ENCODE assay signal across 9 mouse cellular contexts in the genomic region with DNA sequence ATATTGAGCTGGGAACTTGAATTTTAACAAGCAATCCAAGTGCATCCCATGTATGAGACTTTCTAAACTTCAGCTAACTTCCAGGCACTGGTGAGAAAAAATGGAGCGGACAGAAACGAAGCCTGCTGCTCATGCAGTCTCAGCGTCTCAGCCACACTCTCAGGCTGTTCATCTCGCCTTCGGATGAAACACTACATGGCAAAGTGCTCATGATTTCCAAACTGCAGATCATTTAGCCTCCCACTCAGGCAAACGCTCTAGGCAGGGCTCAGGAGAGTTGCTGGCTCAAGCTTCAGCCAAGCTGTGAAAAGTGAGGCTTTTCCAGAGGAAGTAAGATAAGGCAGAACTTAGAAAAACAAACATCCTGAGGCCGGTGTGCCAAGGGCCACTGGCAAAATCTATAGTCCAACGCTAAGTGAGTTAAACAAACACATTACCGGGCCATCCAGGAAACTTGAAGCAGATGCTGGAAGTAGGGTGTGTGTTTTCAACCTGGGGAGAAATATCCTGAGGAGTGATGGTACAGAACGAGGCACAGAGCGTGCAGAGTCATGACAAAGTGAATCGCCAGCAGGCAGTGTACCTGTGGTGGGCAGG.
DNase-seq lines count a peak whose midpoint lies in the region; ATAC-seq lines count a peak whose summit lies in the region.
"Had no signal": no experiment of that assay in that cellular context is flagged by ENCODE, and none has a peak within 500 bp of the region (broad histone marks: within the 10 kb centered on the region; RNA-seq: fewer than 3 reads in every experiment).

No protein-coding gene starts in this region.

- WGBS in limb, embryonic 15.5 days = 46% methylated on average over 12 of the region's 12 CpGs

- H3K27ac ChIP-seq in limb, embryonic 15.5 days = peak overlapping the region; percentile 43

- H3K9ac ChIP-seq in limb, embryonic 15.5 days = no peak overlapping the region

- peaks cover 17% of the 10 kb centered on the region; the same call in 1 of the 2 replicates for H3K4me1 ChIP-seq in limb, embryonic 15.5 days
- H3K4me1 ChIP-seq: megakaryocyte, embryonic 14.5 days had no signal

- no peak overlapping the region for H3K4me2 ChIP-seq in limb, embryonic 15.5 days

- peak; percentile 30 for DNase-seq in adrenal gland, postnatal 10 days
- no peak for DNase-seq in adrenal gland, adult 18-20 months (ENCODE audit: low spot score in 2 of 2)
- peak; percentile 7 to 14 for DNase-seq in adrenal gland, postnatal 36 days
- DNase-seq in heart, adult 8-10 months (ENCODE audit: low spot score) = peak; percentile 75
- no peak for DNase-seq in spleen, postnatal 4 days (ENCODE audit: low spot score in 2 of 2)
- no peak for DNase-seq in c-Kit-positive CD71-positive TER-119-positive erythroid progenitor cells, embryonic 14.5 days (ENCODE audit: low spot score)

- no peak overlapping the region for H3K4me3 ChIP-seq in limb, embryonic 15.5 days
- H3K4me3 ChIP-seq: megakaryocyte, embryonic 14.5 days had no signal

- H3K27me3 ChIP-seq in limb, embryonic 15.5 days = no peaks in the 10 kb centered on the region
- H3K27me3 ChIP-seq: megakaryocyte, embryonic 14.5 days had no signal

- H3K9me3 ChIP-seq in limb, embryonic 15.5 days = 0 out of 2 replicates have a peak, but pooled peaks cover 4% of the 10 kb centered on the region

- no peak for ATAC-seq in limb, embryonic 15.5 days (ENCODE audit: insufficient number of reproducible peaks, low FRiP score, low TSS enrichment, low read depth)
- ATAC-seq in erythroblast, adult 5-6 weeks (replicated peaks; ENCODE audit: low FRiP score, poor library complexity, severe bottlenecking) = no peak

- no peaks in the 10 kb centered on the region for H3K36me3 ChIP-seq in limb, embryonic 15.5 days

Comparison
In these comparisons a context has a peak if more than half of its experiments do, and no peak if none do; other contexts are left out.
1. DNase-seq: peak in adrenal gland, postnatal 10 days (single experiment), adrenal gland, postnatal 36 days (2 of 2) and heart, adult 8-10 months (single experiment); none in adrenal gland, adult 18-20 months (0 of 2), spleen, postnatal 4 days (0 of 2) and c-Kit-positive CD71-positive TER-119-positive erythroid progenitor cells, embryonic 14.5 days (single experiment).